Mouse (Mus musculus): ENCODE measurements around the gene Rps6kc1. TPM values are rescaled to one million over a fixed set of nuclear protein-coding genes. Genes with fewer than 3 reads are reported as not detected.
"Not testable (repeated sequence)": the region's sequence is repeated elsewhere in the genome, so short reads cannot be mapped to it uniquely, and the experiment has no call there.

The Rps6kc1 gene
- total RNA-seq (2021), result 10 to 100 TPM; 23.1 to 23.6 TPM

DNA sequence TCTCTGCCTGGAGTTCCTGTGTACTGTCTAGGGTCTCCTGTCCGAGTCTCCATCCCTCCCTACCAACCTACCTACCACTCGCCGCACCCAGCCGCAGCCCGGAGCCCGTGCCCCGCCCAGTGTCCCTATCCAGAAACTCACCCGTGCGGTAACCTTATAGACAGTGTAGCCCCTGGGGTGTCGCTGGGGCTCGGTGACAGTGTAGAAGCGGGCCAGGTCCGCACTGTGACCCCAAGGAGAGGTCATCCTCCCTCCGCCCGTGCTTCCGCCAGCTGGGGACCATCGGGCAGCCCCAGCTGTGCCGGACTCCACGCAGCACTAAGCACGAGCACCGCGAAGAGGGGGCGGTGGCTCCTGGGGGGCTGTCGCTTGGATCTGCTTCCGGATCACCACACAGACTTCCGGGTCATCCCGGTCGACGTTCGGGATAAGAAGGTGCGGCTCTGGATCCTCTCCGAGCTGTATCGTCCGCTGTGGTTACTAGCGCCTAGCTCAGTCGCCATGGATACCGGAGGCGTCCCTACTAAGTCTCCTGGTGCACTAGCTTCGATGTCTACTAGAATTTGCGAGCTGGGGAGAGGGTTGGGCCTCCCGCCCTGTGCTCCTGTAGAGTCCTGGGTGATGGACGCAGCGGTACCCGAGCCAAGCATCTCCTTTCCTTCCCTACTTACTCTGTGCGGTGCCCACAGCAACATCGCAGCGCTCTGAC, at the start of gene Rps6kc1:
Gene Rps6kc1, minus strand, starts transcription at position 356 of the 709 bp plus-strand sequence.
- peak; percentile 87 for DNase-seq

GRCm38 (mm10) chr1:190958821-190959220, 47.3 kb upstream of the Rps6kc1 start:
- DNase-seq, result no peak

GRCm38 (mm10) chr1:190953009-190953408, 41.4 kb upstream of the Rps6kc1 start:
- peak; percentile 44 for DNase-seq

- no peak for DNase-seq
Measured at GRCm38 (mm10) chr1:190951014-190951413, 39.4 kb upstream of the Rps6kc1 start.

DNA sequence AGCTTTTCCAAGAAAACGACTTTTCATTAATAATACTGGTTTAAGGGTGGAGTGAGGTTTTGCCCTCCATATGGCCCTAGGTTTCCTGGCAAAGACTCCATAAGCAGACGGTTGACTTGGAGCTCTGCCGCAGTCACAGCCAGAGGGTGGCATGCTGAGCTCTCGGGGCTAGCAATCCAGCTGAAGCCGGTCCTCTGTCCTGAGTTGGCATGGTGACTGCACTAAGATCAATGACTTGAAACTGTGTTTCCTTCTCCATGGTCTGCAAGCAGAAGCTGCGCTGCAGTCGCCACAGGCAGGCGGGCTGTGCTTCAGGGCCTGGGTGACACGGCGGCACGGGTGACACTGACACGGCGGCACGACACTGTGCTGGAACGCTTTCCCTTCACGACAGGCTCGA, 37.3 kb upstream of the Rps6kc1 start:
- DNase-seq, result no peak

DNA sequence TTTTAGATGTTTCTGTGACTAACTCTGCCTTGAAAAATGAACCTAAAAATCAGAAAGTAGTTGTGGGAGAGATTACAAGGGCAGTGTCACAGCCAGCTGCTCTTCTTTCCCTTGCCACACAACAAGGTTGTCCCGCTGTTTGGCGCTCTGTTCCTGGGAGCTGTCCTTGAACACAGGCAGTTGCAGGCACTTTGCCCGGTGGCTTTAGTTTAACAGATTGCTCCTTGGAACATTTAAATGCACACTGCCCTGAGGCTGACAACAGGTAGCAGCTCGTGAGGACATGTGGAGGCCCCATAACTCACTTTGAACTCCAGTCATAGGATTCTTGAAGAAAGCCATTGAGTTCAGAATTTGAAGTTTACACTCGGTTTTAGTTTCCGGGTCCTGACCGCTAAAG, 36.9 kb upstream of the Rps6kc1 start:
- no peak for DNase-seq

DNA sequence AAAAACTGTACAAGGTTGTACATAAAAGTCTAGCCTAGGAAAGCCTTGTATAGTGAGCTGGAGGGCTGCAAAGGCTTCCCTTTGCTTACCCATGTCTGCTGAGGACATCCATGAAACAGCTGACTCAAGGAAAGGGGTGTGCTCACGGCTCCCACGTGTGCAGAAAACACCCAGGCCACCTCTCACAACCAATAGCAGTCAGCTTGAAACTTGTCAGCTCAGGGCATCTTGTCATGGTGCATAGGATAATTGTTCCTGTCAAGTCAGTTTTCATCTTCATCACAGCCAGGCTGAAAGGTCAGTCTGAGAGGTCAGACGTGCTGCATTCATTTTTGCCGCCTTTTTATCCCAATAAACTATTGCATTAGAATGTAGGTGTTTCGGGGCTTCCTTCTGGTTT, 36.4 kb upstream of the Rps6kc1 start:
- no peak for DNase-seq

DNA sequence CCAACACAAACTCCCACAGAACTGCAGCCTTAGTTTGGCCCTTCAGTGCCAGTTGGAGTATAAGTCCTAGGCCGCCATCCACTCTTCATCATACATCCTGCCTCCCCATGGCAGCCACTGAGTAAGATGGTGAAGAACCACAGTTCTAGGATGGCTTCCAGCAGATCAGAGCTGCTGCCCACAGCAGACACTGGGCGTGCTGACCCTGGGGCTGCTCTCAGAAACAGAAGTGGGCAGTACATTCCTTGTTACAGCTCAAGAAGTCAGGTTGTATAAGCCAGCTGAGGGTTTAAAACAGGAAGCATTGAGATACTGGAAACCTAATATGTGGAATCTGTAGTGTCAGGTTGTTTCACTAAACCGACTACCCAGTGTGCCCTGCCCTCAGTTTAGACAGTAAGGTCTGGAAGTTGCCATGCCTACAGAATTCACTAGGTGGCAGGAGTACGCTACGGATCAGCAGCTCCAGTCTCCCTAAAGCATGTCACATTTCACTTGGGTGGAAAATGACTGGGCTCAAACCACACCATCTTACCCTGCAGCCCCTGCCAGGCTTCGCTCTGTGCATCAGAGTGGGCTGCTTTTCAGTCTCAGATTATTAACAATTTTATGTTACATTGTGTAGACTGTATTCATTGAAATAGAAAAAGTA, 32.7 kb upstream of the Rps6kc1 start:
- DNase-seq, result peak; percentile 85

DNA sequence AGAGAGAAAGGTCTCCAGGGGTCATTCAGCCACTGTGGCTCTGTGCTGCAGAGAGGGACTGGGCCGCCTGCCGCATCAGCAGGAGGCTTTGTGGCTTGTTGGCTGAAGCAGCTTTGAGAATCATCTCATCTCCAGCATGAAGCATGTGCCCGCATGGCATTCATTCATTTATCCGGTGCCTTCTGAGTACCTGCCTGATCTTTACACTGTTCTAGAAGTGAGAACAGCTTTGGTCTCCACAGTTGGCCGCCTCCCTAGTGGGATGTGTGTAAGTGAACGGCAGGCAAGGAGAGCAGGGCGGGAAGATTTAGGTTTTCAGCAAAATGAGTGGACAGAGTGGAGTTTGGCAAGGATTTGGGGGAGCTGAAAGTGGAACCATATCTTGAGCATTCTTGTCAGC, 28.2 kb upstream of the Rps6kc1 start:
- DNase-seq, result no peak

DNA sequence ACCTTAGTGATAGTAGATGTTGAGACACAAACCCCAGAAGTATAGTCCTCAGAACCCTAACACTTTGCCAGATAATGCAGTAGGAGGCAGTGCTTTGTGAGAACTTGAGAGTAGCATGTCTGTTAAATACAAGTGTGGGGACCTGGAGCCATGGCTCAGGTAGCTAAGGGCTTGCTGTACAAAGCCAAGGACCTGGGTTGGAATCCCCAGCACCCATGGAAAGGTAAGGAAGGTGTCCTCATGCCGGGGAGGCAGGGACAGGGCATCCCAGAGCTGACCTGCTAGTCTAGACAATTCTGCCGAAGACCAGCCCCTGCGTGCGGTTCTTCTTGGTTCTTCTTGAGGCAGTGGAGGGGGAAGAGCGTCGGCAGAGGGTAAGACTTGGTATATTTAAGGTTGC, 18.6 kb upstream of the Rps6kc1 start:
- DNase-seq, result no peak

DNA sequence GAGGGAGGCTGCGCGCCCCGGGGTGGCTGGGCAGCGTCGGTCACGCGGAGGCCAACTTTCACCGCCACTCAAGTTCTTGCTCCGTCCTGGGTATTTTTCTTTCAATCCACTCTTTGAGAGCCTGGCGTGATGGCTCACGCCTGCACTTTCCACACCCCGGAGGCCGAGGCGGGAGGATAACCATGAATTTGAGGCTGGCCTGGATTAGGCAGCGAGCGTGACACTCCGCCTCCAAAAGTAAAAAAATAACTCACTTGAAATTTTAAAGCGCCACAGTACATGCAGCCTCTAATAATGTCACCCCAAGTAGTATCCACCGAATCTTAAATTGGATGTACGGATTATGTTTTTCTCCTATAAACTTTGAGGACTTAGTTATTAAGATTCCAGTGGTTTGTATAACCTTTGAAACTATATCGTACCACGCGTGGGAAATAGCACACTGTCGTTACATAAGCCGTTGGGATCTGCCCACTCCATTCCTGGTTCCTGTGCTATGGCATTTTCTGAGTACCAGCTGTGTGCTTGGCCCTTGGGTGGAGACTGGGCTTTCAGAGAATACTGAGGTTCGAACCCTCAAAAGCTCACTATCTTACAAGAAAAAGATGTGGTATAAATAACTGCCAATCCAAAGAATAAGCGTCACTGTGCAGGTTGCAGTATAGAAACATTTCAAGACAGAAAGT, 17.6 kb upstream of the Rps6kc1 start:
- peak; percentile 54 for DNase-seq

- peak; percentile 98 for DNase-seq
Measured at GRCm38 (mm10) chr1:190928370-190929009, 16.9 kb upstream of the Rps6kc1 start.

- DNase-seq, result no peak
Measured at GRCm38 (mm10) chr1:190927751-190928369, 16.3 kb upstream of the Rps6kc1 start.

DNA sequence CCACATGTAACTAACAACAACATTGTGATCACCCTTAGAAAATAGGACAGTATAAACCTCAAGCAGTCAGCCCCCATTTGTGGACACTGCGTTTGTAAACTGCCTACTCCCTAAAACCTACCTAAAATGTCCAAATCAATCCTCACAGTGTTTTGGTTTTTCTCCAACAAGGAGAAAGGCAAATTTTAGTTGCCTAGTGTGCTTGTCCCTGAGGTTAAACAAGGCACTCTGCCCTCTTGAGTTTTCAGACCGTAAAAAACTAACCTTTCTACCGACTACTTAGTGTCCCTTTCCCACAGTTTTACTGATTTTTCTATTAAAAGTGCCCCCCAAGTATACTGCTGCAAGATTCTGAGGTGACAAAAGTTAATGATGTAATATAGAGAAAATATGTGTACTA, 15.7 kb upstream of the Rps6kc1 start:
- DNase-seq, result no peak

DNA sequence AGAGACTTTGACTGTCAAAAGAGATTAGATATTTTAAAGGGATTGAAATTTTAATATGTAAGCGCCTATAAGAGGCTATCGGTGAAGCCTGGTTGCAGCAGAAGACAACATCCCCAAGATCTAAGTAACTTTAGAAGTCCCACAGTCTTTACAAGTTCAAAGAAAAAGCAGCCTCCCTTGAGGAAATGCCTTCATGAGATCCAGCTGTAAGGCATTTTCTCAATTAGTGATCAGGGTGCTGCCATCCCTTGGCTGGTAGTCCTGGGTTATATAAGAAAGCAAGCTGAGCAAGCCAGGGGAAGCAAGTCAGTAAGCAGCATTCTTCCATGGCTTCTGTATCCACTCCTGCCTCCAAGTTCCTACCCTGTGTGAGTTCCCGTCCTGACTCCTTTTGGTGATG, 13.2 kb upstream of the Rps6kc1 start, which contains the start of gene Angel2:
Gene Angel2, plus strand, starts transcription at position 301 of the 400 bp plus-strand sequence.
- DNase-seq, result not testable (repeated sequence)

DNA sequence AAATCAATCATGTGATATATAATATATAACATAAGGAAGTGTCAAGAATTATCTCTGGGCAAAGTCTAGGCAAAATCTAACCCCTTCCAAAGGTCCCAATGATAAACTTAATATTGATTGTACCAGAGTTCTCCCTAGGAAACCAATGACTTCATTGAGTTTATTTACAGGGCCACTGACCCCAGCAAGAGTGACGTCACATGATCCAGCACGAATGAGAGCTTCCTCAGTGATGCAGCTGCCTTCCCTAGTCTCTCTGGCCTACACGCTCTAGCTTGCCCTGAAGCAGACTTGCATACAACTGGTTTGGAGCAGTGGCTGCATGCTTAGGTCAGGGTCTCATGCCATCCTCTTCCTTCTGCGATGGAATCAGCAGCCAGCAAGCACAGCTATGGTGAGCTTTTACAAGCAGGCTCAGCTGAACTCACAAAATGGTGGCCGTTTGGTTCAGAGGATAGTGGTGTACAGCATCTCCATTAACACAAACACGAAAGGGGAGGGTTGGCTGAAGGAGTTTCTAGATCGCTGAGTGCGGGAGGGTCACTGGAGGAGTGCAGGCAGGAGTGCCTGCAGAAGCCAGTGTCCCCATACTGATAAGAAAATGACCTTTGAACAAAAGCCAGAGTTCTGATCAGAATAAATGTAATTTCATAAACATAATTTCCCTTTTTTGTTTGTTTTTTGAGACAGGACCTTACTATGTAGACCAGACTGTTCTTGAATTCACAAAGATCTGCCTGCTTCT, 8.3 kb upstream of the Rps6kc1 start:
- no peak for DNase-seq

- no peak for DNase-seq
Measured at GRCm38 (mm10) chr1:190918938-190919337, 7.4 kb upstream of the Rps6kc1 start.

- DNase-seq, result no peak
Measured at GRCm38 (mm10) chr1:190912623-190913022, 1.1 kb upstream of the Rps6kc1 start.

- no peak for DNase-seq
Measured at GRCm38 (mm10) chr1:190910836-190911235, 734 bp downstream of the Rps6kc1 start.

DNA sequence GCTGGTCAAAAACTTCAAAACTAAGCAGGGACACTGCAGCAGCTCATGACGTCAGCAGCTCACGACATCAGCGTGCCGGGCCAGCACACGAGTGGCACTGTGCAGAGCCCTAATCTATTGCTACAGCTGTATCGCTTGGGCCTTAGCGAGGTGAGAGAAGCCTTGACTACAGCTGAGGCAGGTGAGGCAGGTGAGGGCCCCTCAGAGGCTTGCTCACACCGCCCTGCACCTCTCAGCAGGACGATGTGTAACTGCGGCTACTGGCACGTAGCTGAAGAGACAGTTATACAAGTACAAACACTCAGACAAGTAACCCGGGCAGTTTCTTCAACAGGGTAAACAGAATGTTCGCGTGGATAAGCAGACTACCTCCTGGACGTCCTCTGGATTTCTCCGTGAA, 6.9 kb downstream of the Rps6kc1 start:
- no peak for DNase-seq

GRCm38 (mm10) chr1:190904136-190904535, 7.4 kb downstream of the Rps6kc1 start:
- DNase-seq, result no peak

DNA sequence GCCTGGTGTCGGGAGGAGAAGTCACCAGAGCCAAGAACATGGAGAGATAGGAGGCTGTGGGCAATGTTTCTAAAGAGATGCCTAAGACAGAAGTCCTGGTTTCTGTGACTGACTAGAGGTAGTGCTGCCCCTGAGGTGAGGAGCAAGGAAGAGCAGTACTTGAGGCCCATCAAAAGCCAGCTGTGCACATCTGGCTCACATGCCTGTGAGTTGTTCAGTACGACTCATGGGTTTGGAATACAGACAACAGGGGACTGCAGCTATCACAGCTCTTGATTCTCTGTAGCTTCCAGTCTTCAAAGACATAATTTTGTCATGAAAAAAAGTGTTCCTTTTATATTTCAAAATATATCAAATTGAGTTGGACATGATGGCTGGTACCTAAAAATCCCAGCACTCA, 10.5 kb downstream of the Rps6kc1 start:
- no peak for DNase-seq

Data from heart, postnatal 4 days (tissue).